Mouse (Mus musculus) v-Abl transformed pro-B cells (cell line): ENCODE results near the gene Sec23b.

ENCODE experiments used
- in situ Hi-C, 2 experiments: fragments of 400-800 bp; cut with MboI; formaldehyde crosslinking; loops; one replicate each; pipeline ENCODE4 v1.15.1; 2025; ENCODE audit not compliant: unreplicated experiment in 2 of 2

The Sec23b gene

GRCm38 (mm10) chr2:144555820-144556552, at the start of gene Sec23b:
Sec23b (plus strand) TSS chr2:144556229.
- in situ Hi-C loops = no loop called here

GRCm38 (mm10) chr2:144514619-144515018, 41.4 kb upstream of the Sec23b start:
- in situ Hi-C loops = no loop called here

- in situ Hi-C loops = loop anchor here in 1 of 2 experiments (10.0 kb wide), 1 partner anchor 675 kb away; no protein-coding TSS in a partner anchor
Observed at GRCm38 (mm10) chr2:144519772-144520171, 36.3 kb upstream of the Sec23b start.

DNA sequence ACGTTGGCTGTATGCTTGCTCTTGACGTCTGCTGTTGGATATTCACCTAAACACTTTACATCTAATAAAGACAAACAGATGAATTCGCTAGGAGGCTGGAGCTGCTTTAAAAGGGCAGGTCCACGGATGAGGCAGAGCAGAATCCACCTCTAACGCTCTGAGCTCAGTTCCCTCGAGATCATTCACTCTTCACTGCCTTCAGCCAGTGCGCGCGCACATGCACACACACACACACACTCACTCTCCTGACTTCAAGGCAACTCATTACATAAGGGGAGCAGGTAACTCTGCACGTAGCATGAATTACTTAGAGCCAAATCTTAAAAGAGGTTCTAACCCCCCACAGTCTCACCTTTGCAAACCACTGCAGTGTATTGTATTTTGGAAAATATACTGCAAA, 30.2 kb upstream of the Sec23b start:
- in situ Hi-C loops = loop anchor here in 1 of 2 experiments (10.0 kb wide), 1 partner anchor 681 kb away; no protein-coding TSS in a partner anchor

DNA sequence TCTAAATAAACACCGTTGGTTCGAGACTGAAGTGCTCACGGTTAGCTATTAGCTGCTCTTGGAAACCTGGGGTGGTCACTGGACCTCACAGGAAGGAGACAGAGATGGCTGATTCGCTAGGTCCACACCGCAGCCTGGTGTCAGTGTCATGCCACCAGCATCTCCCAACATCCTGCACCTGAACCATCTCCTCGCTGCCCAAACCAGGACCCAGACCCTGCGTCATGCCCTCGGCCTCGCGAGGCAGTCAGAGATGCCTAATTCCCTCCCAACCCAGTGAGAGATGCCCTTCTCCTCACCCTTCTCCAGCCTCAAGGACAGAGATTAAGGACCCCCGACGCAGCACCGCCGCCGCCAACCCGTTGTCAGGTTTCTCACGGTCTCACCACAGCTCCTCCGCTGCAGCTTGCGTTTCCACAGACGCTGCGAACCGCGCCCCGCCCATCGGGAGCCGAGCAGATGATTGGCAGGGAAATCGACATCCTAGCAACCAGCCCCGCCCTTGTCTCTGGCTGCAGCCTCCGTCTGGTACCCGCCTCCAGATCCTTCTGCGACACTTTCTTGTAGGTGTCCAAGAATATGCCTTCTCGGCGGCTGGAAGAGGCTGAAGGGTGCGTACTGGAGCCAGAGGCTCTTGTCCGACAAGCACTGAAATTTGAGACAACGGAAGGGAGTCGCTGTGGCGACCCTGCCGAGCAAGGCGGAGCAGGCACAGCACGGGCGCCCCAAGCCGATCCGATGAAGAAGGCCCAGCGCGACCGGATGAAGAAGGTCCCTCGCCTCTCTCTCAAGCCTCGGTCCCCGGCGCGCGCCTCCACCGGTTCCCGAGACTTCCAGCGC, 28.8 kb upstream of the Sec23b start, which contains the start of the genes Dzank1 and Polr3f:
TSS of gene Dzank1 (minus strand) at position 434 of the 840 bp plus-strand sequence.
TSS of gene Polr3f (plus strand) at position 738 of the 840 bp plus-strand sequence.
- in situ Hi-C loops = loop anchor here in 1 of 2 experiments (10.0 kb wide), 1 partner anchor 682 kb away; no protein-coding TSS in a partner anchor

GRCm38 (mm10) chr2:144527821-144528174, 28.2 kb upstream of the Sec23b start:
- in situ Hi-C loops = loop anchor here in 1 of 2 experiments (10.0 kb wide), 1 partner anchor 683 kb away; no protein-coding TSS in a partner anchor

DNA sequence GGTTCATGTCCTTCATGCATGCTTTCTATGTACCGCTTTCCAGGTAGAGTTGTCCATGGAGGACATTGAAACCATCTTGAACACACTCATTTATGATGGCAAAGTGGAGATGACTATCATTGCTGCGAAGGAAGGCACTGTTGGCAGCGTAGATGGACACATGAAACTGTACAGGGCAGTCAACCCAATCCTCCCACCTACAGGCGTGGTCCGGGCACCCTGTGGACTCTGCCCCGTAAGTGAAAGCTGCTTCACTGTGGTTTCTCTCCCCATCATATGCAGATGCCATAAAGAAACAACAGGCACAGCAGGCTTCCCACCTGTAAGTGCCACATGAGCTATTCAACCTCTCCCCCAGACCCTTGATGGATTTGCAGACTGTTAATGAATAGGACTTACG, 18.9 kb upstream of the Sec23b start:
- in situ Hi-C loops = no loop called here

- in situ Hi-C loops = no loop called here
Observed at GRCm38 (mm10) chr2:144541246-144541645, 14.8 kb upstream of the Sec23b start.

GRCm38 (mm10) chr2:144543670-144544069, 12.4 kb upstream of the Sec23b start:
- in situ Hi-C loops = no loop called here

DNA sequence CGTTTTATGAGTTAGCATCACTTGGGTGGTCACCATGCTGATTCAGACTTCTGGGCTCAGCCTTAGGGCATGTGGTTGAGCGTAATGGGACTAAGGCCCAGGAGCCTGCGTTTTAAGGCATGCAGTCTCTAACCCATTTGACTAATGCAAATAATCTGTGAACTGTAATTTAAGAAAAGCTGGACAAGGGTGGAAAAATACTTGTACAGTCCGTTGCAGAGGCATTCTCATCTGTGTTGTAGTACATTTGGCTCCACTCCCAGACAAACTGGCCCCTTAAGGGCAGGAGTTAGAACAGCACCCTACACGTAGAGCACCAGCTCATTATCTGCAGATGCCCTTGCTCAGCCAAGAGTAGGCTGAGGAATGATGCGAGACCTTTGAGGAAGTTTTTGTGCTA, 11.4 kb upstream of the Sec23b start:
- in situ Hi-C loops = no loop called here

- in situ Hi-C loops = no loop called here
Observed at GRCm38 (mm10) chr2:144545061-144545460, 11.0 kb upstream of the Sec23b start.

- in situ Hi-C loops = no loop called here
Observed at GRCm38 (mm10) chr2:144545481-144545880, 10.5 kb upstream of the Sec23b start.

- in situ Hi-C loops = no loop called here
Observed at GRCm38 (mm10) chr2:144547559-144547958, 8.5 kb upstream of the Sec23b start.

- in situ Hi-C loops = no loop called here
Observed at GRCm38 (mm10) chr2:144550529-144550928, 5.5 kb upstream of the Sec23b start, which contains the start of gene Rbbp9. Rbbp9 (minus strand) TSS chr2:144550869.

- in situ Hi-C loops = no loop called here
Observed at GRCm38 (mm10) chr2:144553905-144554304, 2.1 kb upstream of the Sec23b start.

DNA sequence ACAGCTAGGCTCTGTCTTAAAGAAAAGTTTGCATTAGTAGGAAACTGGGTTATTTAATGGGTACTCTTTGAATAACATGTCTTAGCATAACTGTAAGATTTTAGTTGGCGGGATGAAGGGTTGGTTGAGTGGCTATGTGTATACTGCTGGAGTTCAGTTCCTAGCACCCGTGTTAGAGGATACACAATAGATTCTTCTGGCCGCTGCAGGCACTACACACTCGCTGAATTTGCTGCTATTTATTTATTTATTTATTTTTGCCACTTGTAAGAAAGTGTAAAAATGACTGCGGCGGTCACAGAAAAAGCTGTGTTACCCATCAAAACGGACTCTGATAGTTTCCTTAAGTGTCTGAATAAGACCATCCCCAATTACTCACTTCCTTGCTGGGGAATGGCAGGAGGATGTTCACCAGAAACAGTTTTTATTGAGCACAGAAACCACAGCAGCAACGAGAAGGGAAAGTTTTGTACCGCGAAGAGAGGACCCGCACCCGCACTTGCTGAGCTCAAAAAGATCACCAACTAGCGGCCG, 676 bp upstream of the Sec23b start:
- in situ Hi-C loops = no loop called here

GRCm38 (mm10) chr2:144588723-144589122, 32.7 kb downstream of the Sec23b start:
- in situ Hi-C loops = loop anchor here in 1 of 2 experiments (25.0 kb wide), 2 partner anchors 601 to 1324 kb away; partner anchors contain the start of gene Naa20

- in situ Hi-C loops = loop anchor here in 1 of 2 experiments (25.0 kb wide), 2 partner anchors 606 to 1319 kb away; partner anchors contain the start of gene Naa20
Observed at GRCm38 (mm10) chr2:144593036-144593435, 37.0 kb downstream of the Sec23b start.

- in situ Hi-C loops = loop anchor here in 1 of 2 experiments (25.0 kb wide), 2 partner anchors 607 to 1318 kb away; partner anchors contain the start of gene Naa20
Observed at GRCm38 (mm10) chr2:144593951-144594651, 38.1 kb downstream of the Sec23b start, which contains the start of gene Smim26. Smim26 (plus strand) TSS chr2:144594054.

- in situ Hi-C loops = loop anchor here in 1 of 2 experiments (25.0 kb wide), 2 partner anchors 611 to 1314 kb away; partner anchors contain the start of gene Naa20
Observed at GRCm38 (mm10) chr2:144598006-144598405, 42.0 kb downstream of the Sec23b start.
